Mouse (Mus musculus) stomach, postnatal 0 days (tissue): ENCODE results near the gene Ofd1. TPM values are rescaled to one million over a fixed set of nuclear protein-coding genes. Genes with fewer than 3 reads are reported as not detected.

Source experiments
- ATAC-seq: fragments of 200-750 bp; cut with Nextera tagmentation; 2 replicates; pipeline ENCODE4 v1.8.0; 2017; ENCODE audit not compliant: low FRiP score, low TSS enrichment
- DNase-seq: peaks from one replicate; pipeline ENCODE4 v3.0.0-alpha.2; 2016; ENCODE audit warnings: low spot score
- H3K27ac ChIP-seq: fragments of 300-500 bp; sonication (generic); replicated peaks from 2 replicates; pipeline ENCODE4 v1.5.1; 2014; ENCODE audit warnings: mild to moderate bottlenecking, control low read depth
- H3K27me3 ChIP-seq: fragments of 300-500 bp; sonication (generic); 2 replicates; pipeline ENCODE4 v1.6.1; 2014; ENCODE audit warnings: low read length; ENCODE audit not compliant: control insufficient read depth, insufficient read depth
- H3K36me3 ChIP-seq: fragments of 300-500 bp; sonication (generic); 2 replicates; pipeline ENCODE4 v1.6.1; 2014; ENCODE audit warnings: low read length, mixed read lengths; ENCODE audit not compliant: control insufficient read depth, insufficient read depth
- H3K4me1 ChIP-seq: fragments of 300-500 bp; sonication (generic); replicated peaks from 2 replicates; pipeline ENCODE4 v1.6.1; 2014; ENCODE audit warnings: antibody characterized with exemption; ENCODE audit not compliant: control insufficient read depth, insufficient read depth
- H3K4me2 ChIP-seq: fragments of 300-500 bp; sonication (generic); replicated peaks from 2 replicates; pipeline ENCODE4 v1.6.1; 2014; ENCODE audit warnings: low read depth, mild to moderate bottlenecking, control low read depth, moderate library complexity
- H3K4me3 ChIP-seq: fragments of 300-500 bp; sonication (generic); 2 replicates; pipeline ENCODE4 v1.5.1; 2014; ENCODE audit warnings: low read depth, low read length, control low read depth
- H3K9ac ChIP-seq: fragments of 300-500 bp; sonication (generic); 2 replicates; pipeline ENCODE4 v1.6.1; 2014; ENCODE audit warnings: mild to moderate bottlenecking, low read length, control low read depth, mixed read lengths
- H3K9me3 ChIP-seq: fragments of 300-500 bp; sonication (generic); 2 replicates; pipeline ENCODE4 v1.6.1; 2016; ENCODE audit warnings: low read length; ENCODE audit not compliant: control insufficient read depth
- CTCF ChIP-seq: IDR thresholded peaks from 2 replicates; pipeline ENCODE4 v1.5.1; 2016; ENCODE audit warnings: antibody characterized with exemption, low read depth, mild to moderate bottlenecking, moderate library complexity
- EP300 ChIP-seq: optimal IDR thresholded peaks from 2 replicates; pipeline ENCODE3; 2016; ENCODE audit warnings: antibody characterized with exemption
- WGBS: fragments of 180-500 bp; shearing (Covaris S2); extraction: QIAGEN DNeasy Blood & Tissue Kit; methylation state at CpG from one replicate; pipeline ENCODE4 v1.1.7; 2014; 5-methylcytosine and 5-hydroxymethylcytosine counted together
- polyA plus RNA-seq: library from polyadenylated mRNA; unstranded; fragments of >200 nt; fragmentation: Nextera tagmentation; extraction: Ambion mirVana; gene quantifications from 2 replicates; pipeline ENCODE4 v1.2.1, GENCODE M21; 2015

Ofd1 gene
- polyA plus RNA-seq, 1 experiment from 2014 or later: 4.9 TPM

- ATAC-seq (no peak), DNase-seq (no peak)
- Histone ChIP-seq H3K4me3 (no peak overlapping the region), H3K9me3 (no peaks in the 10 kb centered on the region), H3K9ac (no peak overlapping the region), H3K4me1 (no peaks in the 10 kb centered on the region), H3K27ac (no peak overlapping the region), H3K4me2 (no peak overlapping the region), H3K27me3 (no peaks in the 10 kb centered on the region), H3K36me3 (no peaks in the 10 kb centered on the region)
- no peak for TF ChIP-seq CTCF
- no peak for TF ChIP-seq EP300
- 76% methylated on average over 9 of the region's 9 CpGs for WGBS
Measured at GRCm38 (mm10) chrX:166376681-166377328, 63.7 kb downstream of the Ofd1 start.

GRCm38 (mm10) chrX:166365458-166366213 is 74.9 kb downstream of the Ofd1 start:
- H3K9ac ChIP-seq: no peak overlapping the region
- no peak overlapping the region for H3K4me2 ChIP-seq
- no peaks in the 10 kb centered on the region for H3K36me3 ChIP-seq
- no peak overlapping the region for H3K27ac ChIP-seq
- H3K4me1 ChIP-seq: no peaks in the 10 kb centered on the region
- H3K4me3 ChIP-seq: no peak overlapping the region
- no peaks in the 10 kb centered on the region for H3K27me3 ChIP-seq
- DNase-seq: no peak
- TF ChIP-seq EP300 (no peak), CTCF (no peak)
- WGBS: 75% methylated on average over 8 of the region's 8 CpGs
- ATAC-seq: no peak
- no peaks in the 10 kb centered on the region for H3K9me3 ChIP-seq

DNA sequence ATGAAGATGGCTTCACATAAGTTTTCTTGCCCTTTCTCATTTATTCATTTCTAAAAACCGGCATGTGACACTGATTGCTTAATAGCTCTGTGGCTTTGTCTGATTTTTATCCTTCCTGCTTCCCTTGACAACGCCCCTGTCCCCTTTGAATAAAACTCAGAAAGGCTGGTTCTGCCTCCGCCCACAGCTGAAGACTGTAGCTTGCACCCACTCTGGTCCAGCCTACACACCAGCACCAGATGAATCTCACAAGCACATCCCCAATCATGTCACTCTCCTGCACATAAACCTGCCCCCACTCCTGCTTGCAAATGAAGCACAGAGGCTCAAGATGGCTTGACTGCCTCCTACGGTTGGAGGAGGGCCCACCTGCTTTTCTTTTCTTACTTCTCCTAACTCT is 80.0 kb downstream of the Ofd1 start:
- ATAC-seq (no peak), DNase-seq (no peak)
- no peak for TF ChIP-seq EP300
- TF ChIP-seq CTCF: no peak
- H3K4me1 ChIP-seq: no peaks in the 10 kb centered on the region
- H3K36me3 ChIP-seq: no peaks in the 10 kb centered on the region
- no peak overlapping the region for H3K4me2 ChIP-seq
- H3K27me3 ChIP-seq: no peaks in the 10 kb centered on the region
- 76% methylated on average over 4 of the region's 4 CpGs for WGBS
- H3K4me3 ChIP-seq: no peak overlapping the region
- H3K9me3 ChIP-seq: no peaks in the 10 kb centered on the region
- H3K9ac ChIP-seq: no peak overlapping the region
- no peak overlapping the region for H3K27ac ChIP-seq

DNA sequence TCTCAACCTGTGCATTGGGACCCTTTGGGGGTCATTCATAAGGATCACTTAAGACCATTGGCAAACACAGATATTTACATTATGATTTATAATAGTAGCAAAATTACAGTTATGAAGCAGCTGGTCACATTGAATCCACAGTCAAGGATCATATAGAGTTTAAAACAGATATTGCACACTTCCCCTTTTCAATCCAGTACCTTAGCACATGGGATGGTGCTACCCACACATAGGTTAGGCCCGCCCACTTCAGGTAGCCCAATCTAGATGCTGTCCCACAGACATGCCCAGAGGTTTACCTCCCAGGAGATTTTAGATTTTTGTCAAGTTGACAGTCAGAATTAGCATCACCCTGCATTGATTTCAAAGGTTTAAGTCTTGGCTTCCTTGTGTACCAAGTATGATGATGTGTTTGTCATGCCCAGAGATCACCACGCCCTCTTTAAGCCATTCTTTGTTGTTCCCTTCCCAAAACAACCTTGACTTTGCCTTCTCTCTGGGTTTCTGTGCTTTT is 80.5 kb downstream of the Ofd1 start:
- no peaks in the 10 kb centered on the region for H3K4me1 ChIP-seq
- H3K9ac ChIP-seq: no peak overlapping the region
- H3K9me3 ChIP-seq: no peaks in the 10 kb centered on the region
- H3K36me3 ChIP-seq: no peaks in the 10 kb centered on the region
- H3K4me3 ChIP-seq: no peak overlapping the region
- DNase-seq (no peak), ATAC-seq (no peak)
- TF ChIP-seq EP300: no peak
- TF ChIP-seq CTCF: no peak
- no peak overlapping the region for H3K4me2 ChIP-seq
- no peak overlapping the region for H3K27ac ChIP-seq
- 72% methylated on average over 2 of the region's 2 CpGs for WGBS
- H3K27me3 ChIP-seq: no peaks in the 10 kb centered on the region

GRCm38 (mm10) chrX:166358955-166359354 is 81.5 kb downstream of the Ofd1 start:
- no peak overlapping the region for H3K27ac ChIP-seq
- no peak overlapping the region for H3K4me2 ChIP-seq
- ATAC-seq (no peak), DNase-seq (no peak)
- WGBS: 83% methylated on average over 2 of the region's 2 CpGs
- H3K27me3 ChIP-seq: no peaks in the 10 kb centered on the region
- H3K9ac ChIP-seq: no peak overlapping the region
- no peaks in the 10 kb centered on the region for H3K9me3 ChIP-seq
- H3K4me3 ChIP-seq: no peak overlapping the region
- H3K4me1 ChIP-seq: no peaks in the 10 kb centered on the region
- H3K36me3 ChIP-seq: no peaks in the 10 kb centered on the region
- no peak for TF ChIP-seq CTCF
- no peak for TF ChIP-seq EP300

- WGBS: 93% methylated on average over 3 of the region's 3 CpGs
- no peaks in the 10 kb centered on the region for H3K9me3 ChIP-seq
- H3K9ac ChIP-seq: no peak overlapping the region
- no peaks in the 10 kb centered on the region for H3K4me1 ChIP-seq
- no peak overlapping the region for H3K4me2 ChIP-seq
- TF ChIP-seq EP300 (no peak), CTCF (no peak)
- no peaks in the 10 kb centered on the region for H3K27me3 ChIP-seq
- no peak overlapping the region for H3K27ac ChIP-seq
- no peak overlapping the region for H3K4me3 ChIP-seq
- DNase-seq (no peak), ATAC-seq (no peak)
- no peaks in the 10 kb centered on the region for H3K36me3 ChIP-seq
Measured at GRCm38 (mm10) chrX:166356276-166356675, 84.2 kb downstream of the Ofd1 start.
